Mouse (Mus musculus) limb, embryonic 12.5 days (tissue): ENCODE measurements around the gene Mtmr10. TPM values are rescaled to one million over a fixed set of nuclear protein-coding genes. Genes with fewer than 3 reads are reported as not detected.

Source experiments
- ATAC-seq: fragments of 200-750 bp; cut with Nextera tagmentation; 2 replicates; pipeline ENCODE4 v1.8.0; 2017; ENCODE audit warnings: low read depth, moderate TSS enrichment; ENCODE audit not compliant: insufficient number of reproducible peaks, insufficient read depth, low FRiP score, low TSS enrichment
- H3K27ac ChIP-seq: fragments of 300-500 bp; sonication (generic); 2 replicates; pipeline ENCODE4 v1.5.1; 2016; ENCODE audit warnings: mild to moderate bottlenecking, moderate library complexity
- H3K27me3 ChIP-seq: fragments of 300-500 bp; sonication (generic); 2 replicates; pipeline ENCODE4 v1.6.1; 2016; ENCODE audit warnings: mild to moderate bottlenecking, moderate library complexity
- H3K36me3 ChIP-seq: fragments of 300-500 bp; sonication (generic); 2 replicates; pipeline ENCODE4 v1.6.1; 2016; ENCODE audit warnings: mild to moderate bottlenecking, moderate library complexity
- H3K4me1 ChIP-seq: fragments of 300-500 bp; sonication (generic); replicated peaks from 2 replicates; pipeline ENCODE4 v1.6.1; 2016
- H3K4me2 ChIP-seq: fragments of 300-500 bp; sonication (generic); 2 replicates; pipeline ENCODE4 v1.6.1; 2016; ENCODE audit warnings: mild to moderate bottlenecking, moderate library complexity
- H3K4me3 ChIP-seq: fragments of 300-500 bp; sonication (generic); replicated peaks from 2 replicates; pipeline ENCODE4 v1.5.1; 2016; ENCODE audit warnings: mild to moderate bottlenecking
- H3K9ac ChIP-seq: fragments of 300-500 bp; sonication (generic); replicated peaks from 2 replicates; pipeline ENCODE4 v1.6.1; 2016; ENCODE audit warnings: mild to moderate bottlenecking, moderate library complexity
- H3K9me3 ChIP-seq: fragments of 300-500 bp; sonication (generic); 2 replicates; pipeline ENCODE4 v1.6.1; 2016; ENCODE audit warnings: mild to moderate bottlenecking, moderate library complexity
- WGBS: fragments of 180-500 bp; shearing (Covaris S2); methylation state at CpG from one replicate; pipeline ENCODE4 v1.1.7; 2016; 5-methylcytosine and 5-hydroxymethylcytosine counted together
- polyA plus RNA-seq: library from polyadenylated mRNA; unstranded; fragments of >200 nt; fragmentation: Nextera tagmentation; extraction: Ambion mirVana; gene quantifications from 2 replicates; pipeline ENCODE4 v1.2.1, GENCODE M21; 2016

Mtmr10 gene
- polyA plus RNA-seq, 1 experiment from 2014 or later: 13.6 TPM

DNA sequence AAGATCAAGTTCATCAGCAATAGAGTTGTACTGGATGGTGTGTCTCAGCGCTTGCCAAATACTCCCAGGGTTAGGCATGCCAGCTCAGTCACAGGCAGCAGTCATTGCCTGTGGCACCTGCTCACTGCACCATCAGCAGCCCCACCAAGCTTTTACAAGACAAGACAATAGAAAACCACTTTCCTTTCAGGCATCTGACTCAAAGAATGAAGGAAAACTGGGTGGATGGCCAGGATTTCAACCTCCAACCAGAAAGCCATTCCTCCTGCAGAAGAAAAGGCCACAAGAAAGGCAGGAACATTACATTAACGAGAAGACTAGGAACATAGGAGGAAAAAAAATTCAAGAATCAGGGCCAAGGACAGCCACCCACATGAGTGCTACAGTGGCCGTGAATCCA, 33.7 kb upstream of the Mtmr10 start:
- ATAC-seq: no peak

DNA sequence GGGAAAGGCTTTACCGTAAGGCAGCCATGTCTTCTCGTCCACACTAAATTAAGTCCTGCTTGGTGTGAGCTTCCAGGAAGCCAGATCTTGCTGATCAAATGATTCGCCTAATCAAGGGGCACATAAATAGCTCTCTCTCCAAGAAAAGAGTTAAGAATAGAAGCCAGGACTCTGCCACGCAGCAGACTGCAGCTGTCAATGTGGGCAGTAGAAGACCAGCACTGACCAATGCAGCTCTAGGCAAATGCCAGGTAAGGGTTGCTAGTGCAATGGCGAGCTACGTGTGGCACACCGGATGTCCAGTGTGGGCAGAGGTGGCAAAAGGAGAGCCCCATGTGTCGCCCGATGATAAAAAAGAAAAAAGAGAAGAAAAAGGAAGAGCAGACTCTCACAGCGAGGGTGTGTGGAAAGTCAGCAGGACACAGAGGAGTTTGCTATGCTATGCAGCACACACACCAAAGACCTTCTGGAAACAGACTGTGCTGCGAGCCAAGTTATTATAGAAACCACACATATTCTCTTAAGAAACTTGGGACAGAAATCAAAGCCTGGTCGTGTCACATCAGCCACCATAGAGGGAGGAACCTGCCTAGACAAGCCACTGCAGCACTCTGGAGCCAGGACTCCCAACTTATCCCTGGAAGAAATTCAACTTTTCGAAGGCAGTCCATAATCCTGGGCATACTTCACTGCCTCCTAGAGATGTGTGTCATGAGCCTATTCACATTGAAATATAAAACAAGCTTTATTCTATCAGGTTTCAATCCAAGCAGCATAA, 21.8 kb upstream of the Mtmr10 start:
- Histone ChIP-seq H3K4me1 (no peaks in the 10 kb centered on the region), H3K9ac (no peak overlapping the region), H3K27me3 (peaks cover 33% of the 10 kb centered on the region), H3K27ac (no peak overlapping the region), H3K36me3 (no peaks in the 10 kb centered on the region), H3K4me3 (no peak overlapping the region), H3K9me3 (peaks cover 4% of the 10 kb centered on the region; the same call in 1 of the 2 replicates), H3K4me2 (no peak overlapping the region)
- ATAC-seq: no peak
- WGBS: 85% methylated on average over 13 of the region's 13 CpGs

More for the DNA sequence above, 33.7 kb upstream of the Mtmr10 start:
- no peak overlapping the region for H3K27ac ChIP-seq
- H3K9me3 ChIP-seq: no peaks in the 10 kb centered on the region
- H3K4me2 ChIP-seq: no peak overlapping the region
- no peak overlapping the region for H3K4me3 ChIP-seq
- H3K36me3 ChIP-seq: no peaks in the 10 kb centered on the region
- no peaks in the 10 kb centered on the region for H3K27me3 ChIP-seq
- no peak overlapping the region for H3K9ac ChIP-seq
- 95% methylated on average over 3 of the region's 3 CpGs for WGBS
- H3K4me1 ChIP-seq: no peaks in the 10 kb centered on the region

DNA sequence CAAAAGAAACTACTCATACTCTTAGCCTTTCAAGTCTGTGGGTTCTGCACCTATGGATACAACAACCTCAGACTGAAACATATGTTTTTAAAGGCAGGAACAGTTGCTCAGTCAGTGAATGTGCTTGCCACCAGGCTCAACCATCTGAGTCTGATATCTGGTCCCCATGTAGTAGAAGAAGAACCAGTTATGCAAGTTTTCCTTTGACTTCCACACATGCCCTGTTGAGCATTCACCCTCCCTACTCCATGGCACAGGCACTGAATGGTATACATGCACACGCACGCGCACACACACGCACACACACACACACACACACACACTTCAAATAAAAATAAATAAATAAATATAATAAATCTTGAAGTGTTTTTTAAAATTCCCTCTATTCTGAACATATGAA, 20.9 kb upstream of the Mtmr10 start:
- no peak for ATAC-seq
- Histone ChIP-seq H3K4me1 (no peaks in the 10 kb centered on the region), H3K36me3 (no peaks in the 10 kb centered on the region), H3K9me3 (peaks cover 4% of the 10 kb centered on the region; the same call in 1 of the 2 replicates), H3K27me3 (peaks cover 33% of the 10 kb centered on the region), H3K9ac (no peak overlapping the region), H3K27ac (no peak overlapping the region), H3K4me3 (no peak overlapping the region), H3K4me2 (no peak overlapping the region)
- 88% methylated on average over 4 of the region's 4 CpGs for WGBS

DNA sequence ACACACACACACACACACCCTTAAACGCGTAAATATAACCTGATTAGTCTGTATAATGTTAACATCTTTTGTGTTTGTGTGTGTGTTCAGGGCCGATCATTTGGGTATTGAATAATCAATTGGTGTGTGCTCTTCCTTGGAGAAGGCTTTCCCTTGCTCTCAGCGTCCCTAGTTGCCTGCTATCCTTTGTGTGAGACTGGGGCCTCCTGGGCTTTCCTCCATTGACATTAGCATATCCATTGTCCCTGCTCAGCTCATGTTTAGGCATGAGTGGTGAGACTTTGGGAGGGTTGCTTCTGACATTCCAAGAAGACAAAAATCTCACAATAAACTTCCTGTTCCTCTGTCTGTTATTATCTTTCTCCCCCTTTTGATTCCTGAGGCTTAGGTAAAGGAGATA, 15.5 kb upstream of the Mtmr10 start:
- WGBS: 52% methylated on average over 4 of the region's 4 CpGs
- H3K36me3 ChIP-seq: no peaks in the 10 kb centered on the region
- no peaks in the 10 kb centered on the region for H3K4me1 ChIP-seq
- H3K9ac ChIP-seq: no peak overlapping the region
- no peak overlapping the region for H3K4me3 ChIP-seq
- ATAC-seq: no peak
- no peaks in the 10 kb centered on the region for H3K9me3 ChIP-seq
- no peak overlapping the region for H3K4me2 ChIP-seq
- peaks cover 33% of the 10 kb centered on the region for H3K27me3 ChIP-seq
- H3K27ac ChIP-seq: no peak overlapping the region

DNA sequence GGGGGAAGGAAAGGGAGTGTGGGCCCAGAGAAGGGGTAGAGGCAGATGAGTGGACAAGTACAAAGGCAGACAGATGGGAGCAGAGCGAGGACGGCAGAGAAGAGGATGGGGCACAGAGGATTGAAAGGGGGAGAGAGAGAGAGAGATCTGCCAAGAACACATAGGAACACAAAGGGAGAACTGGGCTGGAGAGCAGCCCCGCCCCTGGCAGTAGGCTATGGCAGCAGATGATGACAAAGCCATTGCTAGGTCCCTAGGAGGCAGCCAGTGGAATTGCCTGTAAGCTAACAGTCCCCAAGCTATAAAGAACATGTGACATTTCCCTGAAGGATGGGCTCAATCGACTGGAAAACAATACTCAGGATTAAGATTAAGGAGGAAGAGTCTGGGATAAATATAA, 11.9 kb upstream of the Mtmr10 start:
- no peak for ATAC-seq
- WGBS: 79% methylated on average over 4 of the region's 4 CpGs
- Histone ChIP-seq H3K9ac (no peak overlapping the region), H3K36me3 (no peaks in the 10 kb centered on the region), H3K27me3 (peaks cover 1% of the 10 kb centered on the region; the same call in 1 of the 2 replicates), H3K4me2 (no peak overlapping the region), H3K4me1 (no peaks in the 10 kb centered on the region), H3K27ac (no peak overlapping the region), H3K4me3 (no peak overlapping the region), H3K9me3 (no peaks in the 10 kb centered on the region)

DNA sequence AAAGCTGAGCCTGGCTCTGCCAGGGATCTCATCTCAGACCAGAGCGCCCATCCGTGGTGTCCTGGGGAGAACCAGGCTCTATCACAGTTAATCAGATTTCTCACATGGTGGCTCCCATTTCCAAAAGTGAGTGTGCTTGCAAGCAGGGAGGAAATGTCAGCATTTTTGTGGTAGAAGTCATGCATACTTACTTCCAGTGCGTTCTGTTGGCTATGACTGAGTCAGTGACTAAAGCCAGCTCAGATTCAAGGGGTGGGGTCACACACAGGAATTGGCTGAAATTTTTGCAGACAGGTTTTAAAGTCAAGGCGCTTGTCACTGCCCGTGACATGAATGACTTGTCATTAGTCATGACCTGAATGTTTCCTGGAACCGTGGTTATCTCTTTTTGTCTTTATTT, 10.5 kb upstream of the Mtmr10 start:
- Histone ChIP-seq H3K4me1 (no peaks in the 10 kb centered on the region), H3K27ac (no peak overlapping the region), H3K36me3 (no peaks in the 10 kb centered on the region), H3K27me3 (no peaks in the 10 kb centered on the region), H3K9me3 (no peaks in the 10 kb centered on the region), H3K4me3 (no peak overlapping the region), H3K4me2 (no peak overlapping the region), H3K9ac (no peak overlapping the region)
- no peak for ATAC-seq
- 57% methylated on average over 6 of the region's 6 CpGs for WGBS

DNA sequence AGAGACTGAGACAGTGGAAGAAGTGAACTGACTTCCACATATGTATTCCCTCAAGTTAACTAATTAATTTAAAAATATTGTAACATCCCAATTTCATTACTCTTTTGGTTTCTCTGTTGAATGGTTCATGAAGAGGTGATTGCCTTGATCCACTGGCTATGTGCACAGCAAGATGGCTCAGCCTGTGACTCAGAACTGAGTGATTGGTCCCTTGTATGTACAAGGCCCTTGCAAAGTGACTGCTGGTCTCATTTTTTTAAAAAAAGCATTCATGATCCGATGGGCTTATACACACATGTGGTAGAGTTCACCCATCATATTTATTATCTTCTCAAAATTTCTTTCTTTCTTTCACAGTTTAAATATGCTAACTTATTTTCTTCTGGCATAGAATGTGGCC, 8.9 kb upstream of the Mtmr10 start:
- 95% methylated on average over 1 of the region's 1 CpGs for WGBS
- H3K4me2 ChIP-seq: no peak overlapping the region
- H3K4me3 ChIP-seq: no peak overlapping the region
- no peaks in the 10 kb centered on the region for H3K36me3 ChIP-seq
- no peaks in the 10 kb centered on the region for H3K4me1 ChIP-seq
- H3K27me3 ChIP-seq: no peaks in the 10 kb centered on the region; the same call in 1 of the 2 replicates
- no peaks in the 10 kb centered on the region for H3K9me3 ChIP-seq
- no peak overlapping the region for H3K27ac ChIP-seq
- no peak overlapping the region for H3K9ac ChIP-seq
- ATAC-seq: no peak

DNA sequence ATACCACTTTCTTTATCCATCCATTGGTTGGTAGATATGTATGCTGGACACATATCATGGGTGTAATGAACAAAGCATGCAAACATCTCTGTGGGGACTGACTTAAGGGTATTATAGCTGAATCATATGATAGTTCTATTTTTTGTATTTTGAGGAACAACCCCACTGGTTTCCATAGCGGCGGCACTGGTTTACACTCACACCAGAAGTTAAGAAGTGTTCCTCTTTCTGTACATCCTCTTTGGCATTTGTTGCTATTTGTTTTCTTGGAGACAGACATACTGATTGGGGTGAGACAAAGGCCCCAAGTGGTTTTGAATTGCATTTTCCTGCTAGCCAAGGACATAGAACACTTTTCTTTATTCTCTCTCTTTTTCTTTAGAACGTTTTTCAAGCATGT, 7.9 kb upstream of the Mtmr10 start:
- no peak for ATAC-seq
- 80% methylated on average over 3 of the region's 3 CpGs for WGBS
- H3K4me3 ChIP-seq: no peak overlapping the region
- H3K9ac ChIP-seq: no peak overlapping the region
- H3K9me3 ChIP-seq: no peaks in the 10 kb centered on the region
- no peak overlapping the region for H3K27ac ChIP-seq
- no peaks in the 10 kb centered on the region for H3K4me1 ChIP-seq
- no peaks in the 10 kb centered on the region; the same call in 1 of the 2 replicates for H3K27me3 ChIP-seq
- H3K4me2 ChIP-seq: no peak overlapping the region
- H3K36me3 ChIP-seq: no peaks in the 10 kb centered on the region

DNA sequence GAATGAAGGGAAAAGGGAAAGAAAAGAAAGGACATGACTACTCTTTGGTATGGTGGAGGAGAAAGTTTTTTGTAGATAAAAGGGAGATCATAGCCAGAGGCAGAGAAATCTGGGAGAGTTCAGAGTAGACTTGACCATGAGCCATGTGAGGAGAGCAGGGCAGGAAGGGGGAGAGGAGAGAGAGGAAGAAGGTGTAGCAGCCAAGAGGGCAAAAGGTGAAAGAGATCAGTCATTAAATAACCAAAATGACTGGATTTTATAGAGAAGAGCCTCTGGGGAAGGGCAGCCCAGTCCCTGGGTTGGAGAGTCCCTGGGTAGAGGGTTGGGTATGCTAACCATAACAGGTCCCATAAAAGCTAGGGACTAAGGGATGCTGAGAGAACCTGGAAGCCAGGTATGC, 887 bp upstream of the Mtmr10 start:
- H3K4me3 ChIP-seq: peak overlapping the region; percentile 76; the same call in 1 of the 2 replicates
- ATAC-seq: 0 out of 2 replicates have a peak, but pooled peaks have one; percentile 26
- no peaks in the 10 kb centered on the region; the same call in 1 of the 2 replicates for H3K27me3 ChIP-seq
- H3K4me1 ChIP-seq: 0 out of 2 replicates have a peak, but pooled peaks cover 3% of the 10 kb centered on the region
- H3K9me3 ChIP-seq: no peaks in the 10 kb centered on the region
- no peak overlapping the region for H3K27ac ChIP-seq
- H3K36me3 ChIP-seq: peaks cover 4% of the 10 kb centered on the region; the same call in 1 of the 2 replicates
- H3K4me2 ChIP-seq: peak overlapping the region; percentile 68
- H3K9ac ChIP-seq: no peak overlapping the region

DNA sequence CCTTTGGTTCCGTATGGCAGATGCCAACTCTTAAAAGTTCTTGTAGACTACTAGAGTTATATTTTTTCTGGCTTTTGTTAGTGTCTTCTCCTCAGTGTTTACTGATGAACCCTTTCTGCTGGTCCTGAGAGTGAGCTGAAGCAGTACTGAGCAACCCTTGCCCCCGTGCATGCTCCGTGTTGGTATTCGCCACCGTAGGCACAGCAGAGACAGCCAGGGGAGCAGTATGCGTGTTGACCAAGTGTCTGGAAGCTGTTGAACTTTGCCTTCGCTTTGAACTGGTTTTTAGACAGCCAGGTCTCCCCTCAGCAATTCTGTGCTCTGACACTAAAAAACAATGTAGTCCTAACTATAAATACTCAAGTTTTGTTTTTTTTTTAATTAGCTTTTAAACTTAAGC, 2.0 kb downstream of the Mtmr10 start:
- ATAC-seq: no peak
- Histone ChIP-seq H3K27me3 (no peaks in the 10 kb centered on the region), H3K4me1 (0 out of 2 replicates have a peak, but pooled peaks cover 3% of the 10 kb centered on the region), H3K36me3 (peaks cover 15% of the 10 kb centered on the region), H3K4me3 (no peak overlapping the region), H3K27ac (no peak overlapping the region), H3K9me3 (no peaks in the 10 kb centered on the region), H3K4me2 (no peak overlapping the region), H3K9ac (no peak overlapping the region)
- 94% methylated on average over 7 of the region's 7 CpGs for WGBS

DNA sequence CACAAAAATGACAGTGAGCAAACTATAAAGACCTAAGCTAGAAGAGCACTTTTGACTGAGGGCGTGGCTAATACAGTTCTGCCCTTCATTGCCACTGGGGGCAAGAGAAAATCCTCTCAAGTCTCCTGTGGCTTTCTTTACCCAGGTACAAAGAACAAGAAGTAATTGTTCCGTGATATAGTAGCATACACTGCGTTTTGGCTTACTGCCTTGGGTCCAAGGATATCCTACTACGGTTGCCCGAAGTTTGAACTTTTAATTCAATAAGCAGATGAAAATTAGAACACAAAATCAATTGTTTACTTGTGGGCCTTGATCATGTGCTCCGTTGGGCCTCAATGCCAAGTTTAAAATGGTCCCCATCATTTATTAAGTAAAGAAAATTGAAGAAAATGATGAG, 3.0 kb downstream of the Mtmr10 start:
- no peak overlapping the region for H3K9ac ChIP-seq
- no peak for ATAC-seq
- H3K4me3 ChIP-seq: no peak overlapping the region
- peaks cover 15% of the 10 kb centered on the region for H3K36me3 ChIP-seq
- WGBS: 93% methylated on average over 6 of the region's 6 CpGs
- no peak overlapping the region for H3K4me2 ChIP-seq
- H3K27me3 ChIP-seq: no peaks in the 10 kb centered on the region
- no peaks in the 10 kb centered on the region for H3K9me3 ChIP-seq
- H3K27ac ChIP-seq: no peak overlapping the region
- H3K4me1 ChIP-seq: 0 out of 2 replicates have a peak, but pooled peaks cover 3% of the 10 kb centered on the region

DNA sequence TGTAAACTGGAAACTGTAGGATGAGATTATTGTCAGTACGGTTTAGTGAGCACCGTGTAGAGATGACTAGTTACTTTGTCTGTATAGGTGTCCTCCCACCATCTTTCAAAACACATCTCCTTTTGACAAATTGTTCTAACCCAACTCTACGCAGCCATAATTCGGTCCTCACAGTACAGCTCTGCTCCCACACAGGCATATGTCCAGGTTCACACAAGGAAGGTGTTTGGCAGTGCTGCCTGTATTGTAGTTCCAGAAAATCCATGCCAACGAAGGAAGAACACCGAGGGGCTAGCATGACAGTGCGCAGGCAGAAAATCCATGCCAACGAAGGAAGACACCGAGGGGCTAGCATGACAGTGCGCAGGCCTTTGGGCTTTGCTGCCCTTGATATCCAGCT, 4.3 kb downstream of the Mtmr10 start:
- Histone ChIP-seq H3K27me3 (no peaks in the 10 kb centered on the region), H3K9ac (no peak overlapping the region), H3K27ac (no peak overlapping the region), H3K4me2 (no peak overlapping the region), H3K36me3 (peaks cover 15% of the 10 kb centered on the region), H3K4me1 (0 out of 2 replicates have a peak, but pooled peaks cover 3% of the 10 kb centered on the region), H3K9me3 (no peaks in the 10 kb centered on the region), H3K4me3 (no peak overlapping the region)
- WGBS: 94% methylated on average over 10 of the region's 10 CpGs
- no peak for ATAC-seq
